Mouse (Mus musculus): ENCODE measurements around the gene Dst. TPM values are rescaled to one million over a fixed set of nuclear protein-coding genes. Genes with fewer than 3 reads are reported as not detected.

The Dst gene
- polyA plus RNA-seq, 1 experiment from 2014 or later = 49.1 TPM

GRCm38 (mm10) chr1:34116444-34116843 is 208.4 kb downstream of the Dst start:
- no peak overlapping the region for H3K27ac ChIP-seq
- H3K27me3 ChIP-seq (replicated peaks) = no peaks in the 10 kb centered on the region
- no peaks in the 10 kb centered on the region; the same call in 1 of the 2 replicates for H3K36me3 ChIP-seq
- ATAC-seq (ENCODE audit: low FRiP score, low read depth) = no peak
- no peak overlapping the region for H3K9ac ChIP-seq
- H3K9me3 ChIP-seq = no peaks in the 10 kb centered on the region
- WGBS = 79% methylated on average over 11 of the region's 11 CpGs
- H3K4me2 ChIP-seq (replicated peaks) = no peak overlapping the region
- H3K4me3 ChIP-seq = no peak overlapping the region
- H3K4me1 ChIP-seq = peaks cover 6% of the 10 kb centered on the region; the same call in 1 of the 2 replicates

GRCm38 (mm10) chr1:34117056-34117455 is 209.0 kb downstream of the Dst start:
- ATAC-seq (ENCODE audit: low FRiP score, low read depth) = no peak
- no peak overlapping the region for H3K9ac ChIP-seq
- peaks cover 9% of the 10 kb centered on the region; the same call in 1 of the 2 replicates for H3K4me1 ChIP-seq
- no peaks in the 10 kb centered on the region for H3K9me3 ChIP-seq
- H3K4me3 ChIP-seq = no peak overlapping the region
- H3K36me3 ChIP-seq = no peaks in the 10 kb centered on the region; the same call in none of the 2 replicates
- H3K27me3 ChIP-seq (replicated peaks) = no peaks in the 10 kb centered on the region
- no peak overlapping the region for H3K4me2 ChIP-seq (replicated peaks)
- H3K27ac ChIP-seq = no peak overlapping the region
- 89% methylated on average over 9 of the region's 9 CpGs for WGBS

- ATAC-seq (ENCODE audit: low FRiP score, low read depth) = no peak
- WGBS = 60% methylated on average over 3 of the region's 3 CpGs
- no peaks in the 10 kb centered on the region for H3K9me3 ChIP-seq
- H3K4me1 ChIP-seq = peaks cover 9% of the 10 kb centered on the region; the same call in 1 of the 2 replicates
- H3K4me3 ChIP-seq = no peak overlapping the region
- no peaks in the 10 kb centered on the region for H3K27me3 ChIP-seq (replicated peaks)
- no peak overlapping the region for H3K27ac ChIP-seq
- no peak overlapping the region for H3K9ac ChIP-seq
- no peaks in the 10 kb centered on the region; the same call in none of the 2 replicates for H3K36me3 ChIP-seq
- H3K4me2 ChIP-seq (replicated peaks) = no peak overlapping the region
Observed at GRCm38 (mm10) chr1:34117709-34118108, 209.7 kb downstream of the Dst start.

GRCm38 (mm10) chr1:34120066-34120465 is 212.0 kb downstream of the Dst start:
- H3K36me3 ChIP-seq = no peaks in the 10 kb centered on the region; the same call in 1 of the 2 replicates
- no peak overlapping the region for H3K27ac ChIP-seq
- H3K4me2 ChIP-seq (replicated peaks) = no peak overlapping the region
- H3K27me3 ChIP-seq (replicated peaks) = no peaks in the 10 kb centered on the region
- no peak overlapping the region for H3K9ac ChIP-seq
- 86% methylated on average over 6 of the region's 6 CpGs for WGBS
- H3K4me1 ChIP-seq = peaks cover 9% of the 10 kb centered on the region; the same call in 1 of the 2 replicates
- no peak for ATAC-seq (ENCODE audit: low FRiP score, low read depth)
- H3K9me3 ChIP-seq = no peaks in the 10 kb centered on the region
- H3K4me3 ChIP-seq = no peak overlapping the region

- no peak overlapping the region for H3K4me3 ChIP-seq
- H3K9me3 ChIP-seq = no peaks in the 10 kb centered on the region
- peaks cover 9% of the 10 kb centered on the region; the same call in 1 of the 2 replicates for H3K4me1 ChIP-seq
- H3K27ac ChIP-seq = no peak overlapping the region
- no peak overlapping the region for H3K4me2 ChIP-seq (replicated peaks)
- ATAC-seq (ENCODE audit: low FRiP score, low read depth) = no peak
- no peak overlapping the region for H3K9ac ChIP-seq
- no peaks in the 10 kb centered on the region for H3K27me3 ChIP-seq (replicated peaks)
- H3K36me3 ChIP-seq = no peaks in the 10 kb centered on the region; the same call in 1 of the 2 replicates
- 54% methylated on average over 6 of the region's 6 CpGs for WGBS
Observed at GRCm38 (mm10) chr1:34120602-34121001, 212.6 kb downstream of the Dst start.

GRCm38 (mm10) chr1:34121157-34122015 is 213.4 kb downstream of the Dst start:
- Histone ChIP-seq H3K9ac (no peak overlapping the region), H3K27me3 (replicated peaks) (no peaks in the 10 kb centered on the region), H3K9me3 (no peaks in the 10 kb centered on the region), H3K36me3 (no peaks in the 10 kb centered on the region; the same call in 1 of the 2 replicates), H3K4me2 (replicated peaks) (no peak overlapping the region), H3K4me3 (no peak overlapping the region), H3K27ac (no peak overlapping the region), H3K4me1 (peaks cover 9% of the 10 kb centered on the region; the same call in 1 of the 2 replicates)
- WGBS = 78% methylated on average over 29 of the region's 29 CpGs
- no peak for ATAC-seq (ENCODE audit: low FRiP score, low read depth)

- H3K27me3 ChIP-seq (replicated peaks) = no peaks in the 10 kb centered on the region
- no peak overlapping the region for H3K4me2 ChIP-seq (replicated peaks)
- no peaks in the 10 kb centered on the region; the same call in 1 of the 2 replicates for H3K36me3 ChIP-seq
- H3K4me1 ChIP-seq = peaks cover 9% of the 10 kb centered on the region; the same call in 1 of the 2 replicates
- 93% methylated on average over 6 of the region's 6 CpGs for WGBS
- no peak for ATAC-seq (ENCODE audit: low FRiP score, low read depth)
- H3K27ac ChIP-seq = no peak overlapping the region
- H3K9ac ChIP-seq = no peak overlapping the region
- no peaks in the 10 kb centered on the region for H3K9me3 ChIP-seq
- H3K4me3 ChIP-seq = no peak overlapping the region
Observed at GRCm38 (mm10) chr1:34122198-34122597, 214.2 kb downstream of the Dst start.

- H3K4me1 ChIP-seq = peaks cover 9% of the 10 kb centered on the region; the same call in 1 of the 2 replicates
- no peaks in the 10 kb centered on the region for H3K9me3 ChIP-seq
- no peaks in the 10 kb centered on the region; the same call in 1 of the 2 replicates for H3K36me3 ChIP-seq
- ATAC-seq (ENCODE audit: low FRiP score, low read depth) = no peak
- no peaks in the 10 kb centered on the region for H3K27me3 ChIP-seq (replicated peaks)
- H3K4me2 ChIP-seq (replicated peaks) = no peak overlapping the region
- 91% methylated on average over 1 of the region's 1 CpGs for WGBS
- H3K27ac ChIP-seq = no peak overlapping the region
- no peak overlapping the region for H3K9ac ChIP-seq
- H3K4me3 ChIP-seq = no peak overlapping the region
Observed at GRCm38 (mm10) chr1:34122905-34123304, 214.9 kb downstream of the Dst start.

GRCm38 (mm10) chr1:34123334-34123733 is 215.3 kb downstream of the Dst start:
- H3K4me1 ChIP-seq = peaks cover 9% of the 10 kb centered on the region; the same call in 1 of the 2 replicates
- no peak for ATAC-seq (ENCODE audit: low FRiP score, low read depth)
- no peak overlapping the region for H3K9ac ChIP-seq
- H3K4me2 ChIP-seq (replicated peaks) = no peak overlapping the region
- no peaks in the 10 kb centered on the region for H3K27me3 ChIP-seq (replicated peaks)
- no peaks in the 10 kb centered on the region for H3K9me3 ChIP-seq
- no peak overlapping the region for H3K4me3 ChIP-seq
- H3K36me3 ChIP-seq = no peaks in the 10 kb centered on the region; the same call in 1 of the 2 replicates
- no peak overlapping the region for H3K27ac ChIP-seq
- 84% methylated on average over 5 of the region's 5 CpGs for WGBS

- Histone ChIP-seq H3K36me3 (no peaks in the 10 kb centered on the region; the same call in 1 of the 2 replicates), H3K4me3 (no peak overlapping the region), H3K4me2 (replicated peaks) (no peak overlapping the region), H3K27me3 (replicated peaks) (no peaks in the 10 kb centered on the region), H3K27ac (no peak overlapping the region), H3K9ac (no peak overlapping the region), H3K4me1 (peaks cover 9% of the 10 kb centered on the region; the same call in 1 of the 2 replicates), H3K9me3 (no peaks in the 10 kb centered on the region)
- no peak for ATAC-seq (ENCODE audit: low FRiP score, low read depth)
- 92% methylated on average over 7 of the region's 7 CpGs for WGBS
Observed at GRCm38 (mm10) chr1:34124376-34124775, 216.4 kb downstream of the Dst start.

GRCm38 (mm10) chr1:34125148-34125547 is 217.1 kb downstream of the Dst start:
- WGBS = 97% methylated on average over 5 of the region's 5 CpGs
- no peaks in the 10 kb centered on the region; the same call in 1 of the 2 replicates for H3K36me3 ChIP-seq
- H3K4me2 ChIP-seq (replicated peaks) = no peak overlapping the region
- H3K4me3 ChIP-seq = no peak overlapping the region
- no peaks in the 10 kb centered on the region for H3K9me3 ChIP-seq
- H3K27ac ChIP-seq = no peak overlapping the region
- ATAC-seq (ENCODE audit: low FRiP score, low read depth) = no peak
- H3K4me1 ChIP-seq = peaks cover 9% of the 10 kb centered on the region; the same call in 1 of the 2 replicates
- H3K27me3 ChIP-seq (replicated peaks) = no peaks in the 10 kb centered on the region
- H3K9ac ChIP-seq = no peak overlapping the region

GRCm38 (mm10) chr1:34127714-34128474 is 219.9 kb downstream of the Dst start:
- ATAC-seq (ENCODE audit: low FRiP score, low read depth) = no peak
- Histone ChIP-seq H3K9ac (no peak overlapping the region), H3K9me3 (no peaks in the 10 kb centered on the region), H3K36me3 (no peaks in the 10 kb centered on the region), H3K4me3 (no peak overlapping the region), H3K4me2 (replicated peaks) (no peak overlapping the region), H3K27ac (no peak overlapping the region), H3K27me3 (replicated peaks) (no peaks in the 10 kb centered on the region), H3K4me1 (no peaks in the 10 kb centered on the region)
- WGBS = 60% methylated on average over 15 of the region's 15 CpGs

Measured in neural tube, embryonic 12.5 days (tissue).